Mouse (Mus musculus) midbrain, embryonic 13.5 days (tissue): ENCODE measurements around the gene Clcnka. TPM values are rescaled to one million over a fixed set of nuclear protein-coding genes. Genes with fewer than 3 reads are reported as not detected.

Experiments used
- ATAC-seq: fragments of 200-750 bp; cut with Nextera tagmentation; 2 replicates; pipeline ENCODE4 v1.8.0; 2017; ENCODE audit warnings: mild to moderate bottlenecking, moderate TSS enrichment, moderate library complexity
- H3K27ac ChIP-seq: fragments of 300-500 bp; sonication (generic); 2 replicates; pipeline ENCODE4 v1.5.1; 2015; ENCODE audit warnings: inconsistent platforms, mild to moderate bottlenecking, moderate library complexity
- H3K27me3 ChIP-seq: fragments of 300-500 bp; sonication (generic); 2 replicates; pipeline ENCODE4 v1.6.1; 2015; ENCODE audit warnings: mild to moderate bottlenecking, inconsistent platforms
- H3K36me3 ChIP-seq: fragments of 300-500 bp; sonication (generic); 2 replicates; pipeline ENCODE4 v1.6.1; 2015; ENCODE audit warnings: mild to moderate bottlenecking, inconsistent platforms
- H3K4me1 ChIP-seq: fragments of 300-500 bp; sonication (generic); replicated peaks from 2 replicates; pipeline ENCODE4 v1.6.1; 2015; ENCODE audit warnings: inconsistent platforms
- H3K4me2 ChIP-seq: fragments of 300-500 bp; sonication (generic); replicated peaks from 2 replicates; pipeline ENCODE4 v1.6.1; 2015; ENCODE audit warnings: moderate library complexity, mild to moderate bottlenecking, inconsistent platforms
- H3K4me3 ChIP-seq: fragments of 300-500 bp; sonication (generic); replicated peaks from 2 replicates; pipeline ENCODE4 v1.5.1; 2015; ENCODE audit warnings: mild to moderate bottlenecking, inconsistent platforms
- H3K9ac ChIP-seq: fragments of 300-500 bp; sonication (generic); replicated peaks from 2 replicates; pipeline ENCODE4 v1.6.1; 2015; ENCODE audit warnings: mild to moderate bottlenecking, inconsistent platforms
- H3K9me3 ChIP-seq: fragments of 300-500 bp; sonication (generic); 2 replicates; pipeline ENCODE4 v1.6.1; 2016; ENCODE audit warnings: mild to moderate bottlenecking, inconsistent platforms
- WGBS: fragments of 180-500 bp; shearing (Covaris S2); methylation state at CpG from one replicate; pipeline ENCODE4 v1.1.7; 2015; 5-methylcytosine and 5-hydroxymethylcytosine counted together
- polyA plus RNA-seq: library from polyadenylated mRNA; unstranded; fragments of >200 nt; fragmentation: Nextera tagmentation; extraction: Ambion mirVana; gene quantifications from 2 replicates; pipeline ENCODE4 v1.2.1, GENCODE M21; 2015

Clcnka gene
- polyA plus RNA-seq, 1 experiment from 2014 or later: not detected

DNA sequence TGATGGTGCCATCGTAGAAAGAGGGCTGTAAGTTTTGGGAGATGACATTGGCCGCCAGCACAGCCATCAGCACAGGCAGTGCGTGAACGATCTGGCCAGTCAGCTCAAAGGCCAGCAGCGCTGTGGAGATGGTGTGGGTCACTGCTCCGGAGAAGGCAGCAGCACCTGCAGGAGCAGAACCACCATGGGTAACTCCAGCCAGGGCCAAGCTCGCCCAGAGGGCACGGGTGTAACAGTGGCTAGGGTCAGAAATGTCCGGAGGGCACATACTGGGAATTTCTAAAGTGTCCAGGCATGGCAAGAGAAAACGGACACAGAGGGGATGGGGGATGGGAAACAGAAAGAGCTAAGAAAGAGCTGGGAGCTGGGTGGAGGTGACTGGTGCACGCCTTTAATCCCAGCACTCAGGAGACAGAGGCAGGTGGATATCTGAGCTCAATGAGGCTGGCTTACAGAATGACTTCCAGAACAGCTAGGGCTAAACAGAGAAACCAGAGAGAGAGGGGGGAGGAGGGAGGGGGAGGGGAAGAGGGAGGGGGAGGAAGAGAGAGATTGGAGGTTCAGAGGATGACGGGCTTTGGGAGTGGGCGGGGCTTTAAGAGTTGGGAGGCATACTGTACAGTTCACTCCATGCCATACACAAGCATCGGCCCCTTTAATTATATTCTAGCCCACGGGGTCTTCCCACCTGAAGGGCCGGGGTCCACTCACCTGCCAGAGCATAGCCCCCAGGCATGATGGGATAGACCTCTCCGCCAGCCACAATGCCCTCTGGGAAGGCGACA, 9.0 kb downstream of the Clcnka start:
- WGBS: 72% methylated on average over 18 of the region's 18 CpGs
- Histone ChIP-seq H3K4me3 (no peak overlapping the region), H3K4me2 (no peak overlapping the region), H3K9me3 (no peaks in the 10 kb centered on the region), H3K27ac (no peak overlapping the region), H3K9ac (no peak overlapping the region), H3K4me1 (0 out of 2 replicates have a peak, but pooled peaks cover 5% of the 10 kb centered on the region), H3K36me3 (no peaks in the 10 kb centered on the region), H3K27me3 (peaks cover 7% of the 10 kb centered on the region)
- ATAC-seq: no peak

DNA sequence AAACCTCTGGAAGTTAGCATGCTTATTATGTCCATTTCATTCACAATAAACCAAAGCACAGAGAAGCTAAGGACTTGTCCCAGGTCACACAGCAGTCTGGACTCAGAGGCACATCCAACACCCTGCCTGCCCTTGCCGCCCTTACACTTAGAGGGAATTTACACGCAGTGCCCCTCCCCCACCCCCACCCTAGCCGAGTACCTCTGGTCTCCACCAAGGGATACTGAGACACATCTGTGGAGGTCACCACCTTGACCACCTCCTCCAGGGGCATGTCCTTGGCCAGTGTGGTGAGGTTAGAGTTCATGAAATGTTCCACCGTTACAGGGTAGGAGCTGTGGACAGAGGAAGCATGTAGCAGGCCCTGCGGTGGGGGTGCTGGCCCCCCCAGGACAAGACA, 10.6 kb downstream of the Clcnka start:
- no peaks in the 10 kb centered on the region for H3K36me3 ChIP-seq
- no peak overlapping the region; the same call in 1 of the 2 replicates for H3K27ac ChIP-seq
- ATAC-seq: no peak; the same call in 1 of the 2 replicates
- H3K9ac ChIP-seq: no peak overlapping the region
- no peak overlapping the region for H3K4me3 ChIP-seq
- 73% methylated on average over 5 of the region's 5 CpGs for WGBS
- H3K4me1 ChIP-seq: peaks cover 9% of the 10 kb centered on the region; the same call in 1 of the 2 replicates
- H3K9me3 ChIP-seq: no peaks in the 10 kb centered on the region
- H3K4me2 ChIP-seq: no peak overlapping the region
- H3K27me3 ChIP-seq: peaks cover 20% of the 10 kb centered on the region

DNA sequence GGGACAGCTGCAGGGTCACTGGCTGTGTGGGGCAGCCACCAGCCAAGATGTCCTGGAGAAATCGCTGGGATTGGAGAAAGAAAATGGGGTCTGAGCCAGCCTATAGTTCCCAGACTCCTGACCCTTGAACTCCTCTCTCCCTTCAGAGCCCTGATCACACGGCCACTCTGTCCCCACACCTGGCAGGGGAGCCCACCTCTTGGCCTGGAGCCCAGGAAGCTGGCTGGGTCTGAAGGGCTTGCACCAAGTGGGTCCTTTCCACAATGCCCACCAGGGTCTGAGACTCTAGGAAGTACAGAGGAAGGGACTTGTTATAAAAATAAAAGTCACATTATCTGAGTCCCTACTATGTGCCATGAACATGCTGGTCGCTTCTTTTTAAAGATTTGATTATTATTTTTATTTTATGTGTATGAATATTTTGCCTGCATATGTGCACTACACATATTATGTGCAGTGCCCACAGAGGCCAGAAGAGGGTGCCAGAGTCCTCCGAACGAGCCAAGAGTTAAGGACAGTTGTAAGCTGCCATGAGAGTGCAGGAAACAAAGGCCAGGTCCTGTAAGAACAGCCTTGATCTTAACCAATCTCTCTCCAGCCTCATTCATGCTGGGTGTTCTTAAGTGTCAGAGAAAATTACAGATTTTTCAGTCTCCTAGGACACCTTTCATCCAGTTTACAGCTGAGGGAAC, 11.3 kb downstream of the Clcnka start:
- no peaks in the 10 kb centered on the region for H3K9me3 ChIP-seq
- H3K4me2 ChIP-seq: no peak overlapping the region
- no peak overlapping the region for H3K9ac ChIP-seq
- no peak overlapping the region for H3K27ac ChIP-seq
- WGBS: 19% methylated on average over 5 of the region's 5 CpGs
- peaks cover 27% of the 10 kb centered on the region for H3K27me3 ChIP-seq
- ATAC-seq: peak; percentile 44; the same call in 1 of the 2 replicates
- peaks cover 16% of the 10 kb centered on the region for H3K4me1 ChIP-seq
- no peaks in the 10 kb centered on the region for H3K36me3 ChIP-seq
- H3K4me3 ChIP-seq: no peak overlapping the region

DNA sequence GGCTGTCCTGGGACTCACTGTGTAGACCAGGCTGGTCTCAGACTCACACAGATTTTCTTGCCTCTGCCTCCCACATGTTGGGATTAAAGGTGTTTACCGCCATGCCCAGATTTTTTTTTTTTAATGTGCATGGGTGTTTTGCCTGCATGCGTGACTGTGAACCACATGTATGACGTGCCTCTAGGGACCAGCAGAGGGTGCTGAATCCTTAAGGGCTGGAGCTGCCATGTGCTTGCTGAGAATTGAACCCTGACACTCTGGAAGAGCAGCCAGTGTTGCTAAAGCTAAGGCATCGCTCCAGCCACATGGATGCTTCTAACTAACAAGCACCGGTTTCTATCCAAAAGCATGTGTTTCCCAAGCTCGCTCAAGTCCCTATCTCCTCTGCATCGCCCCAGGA, 12.4 kb downstream of the Clcnka start:
- 74% methylated on average over 7 of the region's 7 CpGs for WGBS
- Histone ChIP-seq H3K9me3 (no peaks in the 10 kb centered on the region), H3K4me1 (peaks cover 19% of the 10 kb centered on the region), H3K9ac (no peak overlapping the region), H3K27me3 (peaks cover 38% of the 10 kb centered on the region), H3K4me2 (no peak overlapping the region), H3K4me3 (no peak overlapping the region), H3K27ac (no peak overlapping the region), H3K36me3 (no peaks in the 10 kb centered on the region)
- no peak for ATAC-seq

DNA sequence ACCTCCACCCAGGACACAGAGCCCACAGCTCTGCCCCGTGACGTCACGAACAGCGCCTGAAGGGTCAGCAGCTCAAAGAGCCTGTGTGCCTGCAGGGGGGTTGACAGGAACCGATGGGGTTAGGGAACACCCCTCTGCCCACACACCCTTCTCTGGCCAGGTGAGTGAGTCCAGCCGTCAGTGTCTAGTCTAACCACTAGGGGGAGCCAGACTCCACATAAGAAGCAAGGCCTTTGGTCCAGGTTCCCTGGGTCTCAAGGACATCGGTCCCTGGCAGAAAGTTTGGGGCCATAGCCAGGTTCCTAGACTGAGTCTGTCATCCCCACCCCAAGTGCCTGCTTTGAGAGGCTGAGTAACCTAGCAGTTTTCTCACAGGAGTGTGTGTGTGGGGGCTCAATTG, 13.2 kb downstream of the Clcnka start:
- no peak overlapping the region for H3K9ac ChIP-seq
- peaks cover 19% of the 10 kb centered on the region for H3K4me1 ChIP-seq
- WGBS: 0% methylated on average over 5 of the region's 7 CpGs
- no peaks in the 10 kb centered on the region for H3K36me3 ChIP-seq
- ATAC-seq: no peak; the same call in 1 of the 2 replicates
- H3K4me2 ChIP-seq: no peak overlapping the region
- H3K27me3 ChIP-seq: peaks cover 47% of the 10 kb centered on the region
- H3K9me3 ChIP-seq: no peaks in the 10 kb centered on the region
- no peak overlapping the region for H3K27ac ChIP-seq
- no peak overlapping the region for H3K4me3 ChIP-seq

DNA sequence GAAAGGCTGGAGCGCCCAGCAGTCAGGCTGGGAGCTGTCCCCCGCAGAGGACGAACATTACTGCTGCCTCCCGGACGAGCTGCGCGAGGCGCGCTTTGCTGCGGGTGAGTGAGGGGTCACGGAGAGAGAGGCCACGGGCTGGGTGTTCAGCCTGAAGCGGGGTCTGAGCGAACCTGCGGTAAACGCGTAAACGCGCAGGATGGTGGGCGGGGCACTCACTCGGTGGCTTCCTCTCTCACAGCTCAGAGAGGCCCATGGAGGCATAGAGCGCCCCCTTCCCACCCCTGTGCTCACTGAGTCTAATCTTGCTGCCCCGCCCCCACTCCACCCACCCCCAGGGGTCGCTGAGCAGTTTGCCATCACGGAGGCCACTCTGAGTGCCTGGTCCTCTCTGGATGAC, 16.1 kb downstream of the Clcnka start:
- under 1% methylated on average over 25 of the region's 25 CpGs for WGBS
- peaks cover 53% of the 10 kb centered on the region for H3K27me3 ChIP-seq

DNA sequence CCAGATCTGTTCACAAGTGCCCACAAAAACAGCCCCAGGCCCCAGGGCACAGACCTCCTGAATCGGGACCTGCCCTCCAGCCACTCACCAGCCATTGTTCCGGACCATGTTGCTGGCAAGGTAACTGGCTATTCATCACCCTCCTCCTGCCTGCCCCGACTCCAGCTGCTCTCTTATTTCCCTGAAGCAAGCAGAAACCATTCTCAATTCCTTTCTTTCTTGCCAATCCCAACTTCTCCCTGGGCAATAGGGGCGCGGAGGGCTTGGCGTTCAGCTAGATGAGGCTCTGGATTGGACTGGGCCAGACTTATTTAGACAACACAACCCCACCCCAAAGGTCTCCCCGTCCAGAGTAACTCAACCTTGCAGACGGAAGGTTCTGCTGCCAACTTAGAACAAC, 18.9 kb downstream of the Clcnka start:
- Histone ChIP-seq H3K36me3 (no peaks in the 10 kb centered on the region), H3K4me1 (peaks cover 16% of the 10 kb centered on the region), H3K27me3 (peaks cover 50% of the 10 kb centered on the region), H3K4me3 (no peak overlapping the region), H3K4me2 (no peak overlapping the region), H3K9ac (no peak overlapping the region), H3K27ac (no peak overlapping the region), H3K9me3 (no peaks in the 10 kb centered on the region)
- ATAC-seq: no peak
- WGBS: 59% methylated on average over 8 of the region's 8 CpGs

More for the DNA sequence above, 16.1 kb downstream of the Clcnka start:
- Histone ChIP-seq H3K36me3 (no peaks in the 10 kb centered on the region), H3K4me2 (peak overlapping the region; percentile 59), H3K9ac (peak overlapping the region; percentile 57), H3K9me3 (no peaks in the 10 kb centered on the region), H3K4me1 (peaks cover 19% of the 10 kb centered on the region), H3K4me3 (peak overlapping the region; percentile 36), H3K27ac (no peak overlapping the region)
- ATAC-seq: peak; percentile 61

DNA sequence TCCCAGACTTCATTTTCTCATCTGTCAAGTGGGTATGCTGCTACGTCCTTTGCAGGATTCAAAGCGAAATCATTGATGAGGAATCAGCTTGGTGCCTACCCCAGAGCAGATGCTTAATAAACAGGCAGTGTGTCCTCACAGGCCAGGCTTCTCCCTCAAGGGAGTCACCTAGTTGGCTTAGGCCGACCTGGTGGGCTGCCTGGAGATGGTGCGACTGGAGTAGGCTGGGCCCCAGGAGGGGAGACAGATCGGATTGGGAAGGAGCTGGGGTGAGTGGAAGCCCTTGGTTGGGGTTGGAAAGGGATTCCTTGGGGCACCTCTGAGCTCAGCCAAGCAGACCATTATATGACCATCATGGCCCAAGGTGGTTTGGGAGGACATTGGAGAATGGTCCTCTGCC, 26.1 kb downstream of the Clcnka start:
- Histone ChIP-seq H3K36me3 (no peaks in the 10 kb centered on the region), H3K4me3 (no peak overlapping the region), H3K4me1 (peaks cover 12% of the 10 kb centered on the region), H3K4me2 (no peak overlapping the region), H3K27ac (no peak overlapping the region), H3K9me3 (no peaks in the 10 kb centered on the region), H3K9ac (no peak overlapping the region), H3K27me3 (peaks cover 11% of the 10 kb centered on the region)
- ATAC-seq: no peak
- WGBS: 94% methylated on average over 5 of the region's 5 CpGs

DNA sequence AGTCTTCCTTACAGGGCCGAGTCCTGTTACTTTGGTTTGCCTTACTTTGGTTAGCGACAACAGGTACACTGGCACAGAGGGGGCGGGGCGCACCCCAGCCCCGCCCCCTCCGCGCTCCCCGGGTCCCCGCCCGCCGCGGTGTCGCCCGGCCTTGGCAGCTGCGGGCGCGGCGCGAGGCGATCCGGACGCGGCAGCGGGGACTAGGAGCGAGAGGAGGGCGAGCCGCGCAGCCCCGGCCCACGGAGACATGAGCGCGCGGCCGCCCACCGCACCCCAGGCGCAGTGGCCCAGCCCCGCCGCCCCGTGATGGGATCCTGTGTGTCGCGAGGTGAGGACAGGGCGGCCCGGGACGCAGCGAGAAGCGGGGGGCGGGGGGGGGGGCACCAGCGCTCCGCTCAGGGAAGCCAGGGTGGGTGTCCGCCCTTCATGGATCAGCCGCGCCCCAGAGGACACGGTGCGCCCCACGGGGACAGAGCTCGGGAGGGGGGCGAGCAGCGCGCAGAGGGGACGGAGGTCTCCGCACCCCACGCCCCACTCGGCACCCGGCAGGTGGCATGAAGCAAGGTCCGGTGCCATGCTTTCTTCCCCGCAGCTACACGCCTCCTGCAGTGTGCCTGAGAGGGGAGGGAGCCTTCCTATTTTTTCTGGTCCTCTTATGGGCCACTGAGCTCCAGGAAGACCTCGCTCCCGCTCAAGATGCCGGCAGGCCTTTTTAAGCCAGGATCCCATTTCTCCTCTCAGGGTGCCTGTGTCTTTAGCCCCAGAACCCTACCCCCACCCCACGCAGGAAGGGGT, 30.3 kb downstream of the Clcnka start, which contains the start of gene Fam131c:
TSS of gene Fam131c (plus strand) at position 224 of the 795 bp plus-strand sequence.
- no peak within 1 kb of the TSS for H3K27ac ChIP-seq

DNA sequence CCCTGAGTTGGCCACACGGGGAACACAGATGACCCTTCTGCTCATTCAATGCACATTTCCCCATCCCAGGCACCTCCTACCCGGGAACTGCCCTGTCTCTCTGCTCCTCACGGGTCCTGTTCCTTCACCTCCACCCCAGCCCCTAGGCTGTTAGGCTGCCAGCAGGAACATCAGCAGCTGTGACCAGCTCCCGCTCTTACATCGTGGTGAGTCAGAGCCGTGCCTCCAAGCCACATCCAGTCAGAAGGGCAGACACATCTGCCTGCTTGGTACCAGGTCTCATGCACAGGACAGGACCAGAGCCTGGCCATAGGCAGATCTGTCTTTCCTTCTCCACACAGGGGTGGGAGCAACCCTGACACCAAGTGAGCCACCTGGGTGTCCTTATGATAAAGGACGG, 32.6 kb downstream of the Clcnka start:
- no peak for ATAC-seq
- Histone ChIP-seq H3K27ac (no peak overlapping the region), H3K9ac (no peak overlapping the region), H3K36me3 (no peaks in the 10 kb centered on the region), H3K27me3 (peaks cover 58% of the 10 kb centered on the region), H3K4me2 (no peak overlapping the region), H3K4me3 (no peak overlapping the region), H3K9me3 (no peaks in the 10 kb centered on the region), H3K4me1 (peaks cover 16% of the 10 kb centered on the region)
- WGBS: 64% methylated on average over 7 of the region's 7 CpGs

More for the DNA sequence above, 30.3 kb downstream of the Clcnka start, which contains the start of gene Fam131c:
- peak within 1 kb of the TSS; percentile 59 for H3K4me3 ChIP-seq
- H3K4me2 ChIP-seq: peak within 1 kb of the TSS; percentile 97
- peak within 1 kb of the TSS; percentile 75 for H3K9ac ChIP-seq
- H3K36me3 ChIP-seq: no peaks in the 10 kb centered on the region
- ATAC-seq: peak; percentile 59
- peaks cover 53% of the 10 kb centered on the region for H3K27me3 ChIP-seq
- no peaks in the 10 kb centered on the region for H3K9me3 ChIP-seq
- WGBS: under 1% methylated on average over 52 of the region's 71 CpGs
- H3K4me1 ChIP-seq: peaks cover 13% of the 10 kb centered on the region

DNA sequence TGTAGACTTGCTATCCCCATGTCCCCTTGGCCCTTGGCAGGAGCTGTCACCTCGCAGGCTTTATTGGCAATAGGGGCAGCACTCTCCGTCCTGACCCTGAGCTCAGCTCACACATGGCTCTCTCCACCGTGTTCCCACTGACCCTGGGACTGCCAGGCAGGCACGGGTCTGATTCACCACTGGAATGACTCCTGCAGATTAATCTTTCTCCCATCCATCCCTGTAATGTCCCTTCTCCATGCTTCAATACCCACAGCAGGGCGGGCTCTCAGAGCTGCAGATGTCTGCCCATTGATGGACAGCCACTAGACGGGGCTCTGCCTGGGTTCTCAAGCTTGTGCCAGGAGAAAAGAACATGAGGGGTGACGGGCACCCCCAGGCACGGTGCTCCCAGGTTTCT, 33.4 kb downstream of the Clcnka start:
- 51% methylated on average over 8 of the region's 8 CpGs for WGBS
- no peaks in the 10 kb centered on the region for H3K36me3 ChIP-seq
- peaks cover 58% of the 10 kb centered on the region for H3K27me3 ChIP-seq

More for the DNA sequence above, 33.4 kb downstream of the Clcnka start:
- Histone ChIP-seq H3K27ac (no peak overlapping the region), H3K4me2 (no peak overlapping the region), H3K9ac (0 out of 2 replicates have a peak overlapping the region, but pooled peaks have one; percentile 14), H3K9me3 (no peaks in the 10 kb centered on the region), H3K4me1 (peaks cover 21% of the 10 kb centered on the region), H3K4me3 (no peak overlapping the region)
- ATAC-seq: no peak
